Mouse (Mus musculus) ES-Bruce4 (cell line): ENCODE measurements around the gene 4930519G04Rik. TPM values are rescaled to one million over a fixed set of nuclear protein-coding genes. Genes with fewer than 3 reads are reported as not detected.
"Not testable (repeated sequence)": the region's sequence is repeated elsewhere in the genome, so short reads cannot be mapped to it uniquely, and the experiment has no call there.

Experiments used
- H3K27ac ChIP-seq: 2 replicates; pipeline ENCODE4 v1.5.1; 2012; ENCODE audit warnings: low read length, inconsistent platforms; ENCODE audit not compliant: insufficient read depth
- H3K27me3 ChIP-seq: 2 replicates; pipeline ENCODE4 v1.6.1; 2012; ENCODE audit warnings: mild to moderate bottlenecking, low read length, inconsistent platforms; ENCODE audit not compliant: control insufficient read depth, poor library complexity, insufficient read depth, severe bottlenecking
- H3K36me3 ChIP-seq: 2 replicates; pipeline ENCODE4 v1.6.1; 2012; ENCODE audit warnings: inconsistent platforms, mild to moderate bottlenecking, low read length, moderate library complexity; ENCODE audit not compliant: control insufficient read depth, poor library complexity, insufficient read depth, severe bottlenecking
- H3K4me1 ChIP-seq: one replicate; pipeline ENCODE4 v1.8.1; 2011; ENCODE audit warnings: low read length; ENCODE audit not compliant: control insufficient read depth, insufficient read depth
- H3K4me3 ChIP-seq: 2 replicates; pipeline ENCODE4 v1.5.1; 2011; ENCODE audit warnings: low read depth, mild to moderate bottlenecking, low read length
- H3K9ac ChIP-seq: 2 replicates; pipeline ENCODE4 v1.6.1; 2012; ENCODE audit warnings: low read depth, mild to moderate bottlenecking, inconsistent platforms; ENCODE audit not compliant: poor library complexity, severe bottlenecking
- H3K9me3 ChIP-seq: replicated peaks from 2 replicates; pipeline ENCODE4 v1.6.1; 2012; ENCODE audit warnings: mild to moderate bottlenecking, low read length, inconsistent platforms; ENCODE audit not compliant: control insufficient read depth, poor library complexity, insufficient read depth, severe bottlenecking
- CTCF ChIP-seq: IDR thresholded peaks from one replicate; pipeline ENCODE4 v1.8.1; 2011; ENCODE audit warnings: low read depth, low read length
- EP300 ChIP-seq: IDR thresholded peaks from 2 replicates; pipeline ENCODE4 v1.6.1; 2011; ENCODE audit warnings: low read depth, low read length; ENCODE audit not compliant: insufficient read depth
- POLR2A ChIP-seq: IDR thresholded peaks from one replicate; pipeline ENCODE4 v1.8.1; 2011; ENCODE audit warnings: low read length; ENCODE audit not compliant: insufficient read depth
- polyA plus RNA-seq: library from polyadenylated mRNA; stranded (reverse); fragments of >200 nt; gene quantifications from 2 replicates; pipeline ENCODE4 v1.2.4, GENCODE M21; 2011; ENCODE audit warnings: low read depth; ENCODE audit not compliant: missing spikeins, insufficient read depth, insufficient read length

4930519G04Rik gene
- polyA plus RNA-seq, 1 experiment, result not detected

GRCm38 (mm10) chr5:114827427-114827826 is 26.0 kb upstream of the 4930519G04Rik start:
- Histone ChIP-seq H3K4me1 (peaks cover 4% of the 10 kb centered on the region), H3K36me3 (no peaks in the 10 kb centered on the region; the same call in 1 of the 2 replicates), H3K9ac (no peak overlapping the region), H3K27ac (no peak overlapping the region), H3K4me3 (no peak overlapping the region), H3K27me3 (no peaks in the 10 kb centered on the region), H3K9me3 (peaks cover 1% of the 10 kb centered on the region)
- TF ChIP-seq CTCF, result no peak
- no peak for TF ChIP-seq POLR2A
- TF ChIP-seq EP300, result no peak

DNA sequence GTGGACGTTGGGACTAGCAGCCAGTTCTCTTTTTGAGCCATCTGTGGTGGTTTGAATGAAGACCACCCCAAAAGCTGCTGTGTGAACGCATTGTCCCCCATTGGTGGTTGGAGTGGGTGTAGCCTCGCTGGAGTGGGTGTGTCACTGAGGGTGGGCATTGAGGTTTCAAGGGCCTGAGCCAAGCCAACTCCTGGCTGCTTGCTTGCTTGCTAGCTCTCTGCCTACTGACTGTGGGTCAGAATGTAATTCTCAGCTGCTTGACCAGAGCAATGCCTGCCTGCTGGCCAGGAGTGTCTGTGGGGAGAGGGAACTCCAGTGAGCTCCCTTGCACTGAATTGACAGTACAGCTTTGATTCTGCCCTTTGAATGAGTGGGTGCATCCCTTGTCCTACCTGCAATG is 23.7 kb upstream of the 4930519G04Rik start:
- H3K9ac ChIP-seq, result no peak overlapping the region
- H3K4me1 ChIP-seq, result peaks cover 4% of the 10 kb centered on the region
- no peaks in the 10 kb centered on the region for H3K27me3 ChIP-seq
- H3K9me3 ChIP-seq, result no peaks in the 10 kb centered on the region
- H3K4me3 ChIP-seq, result no peak overlapping the region
- no peaks in the 10 kb centered on the region for H3K36me3 ChIP-seq
- H3K27ac ChIP-seq, result no peak overlapping the region
- TF ChIP-seq POLR2A (no peak), CTCF (peak; percentile 0)

DNA sequence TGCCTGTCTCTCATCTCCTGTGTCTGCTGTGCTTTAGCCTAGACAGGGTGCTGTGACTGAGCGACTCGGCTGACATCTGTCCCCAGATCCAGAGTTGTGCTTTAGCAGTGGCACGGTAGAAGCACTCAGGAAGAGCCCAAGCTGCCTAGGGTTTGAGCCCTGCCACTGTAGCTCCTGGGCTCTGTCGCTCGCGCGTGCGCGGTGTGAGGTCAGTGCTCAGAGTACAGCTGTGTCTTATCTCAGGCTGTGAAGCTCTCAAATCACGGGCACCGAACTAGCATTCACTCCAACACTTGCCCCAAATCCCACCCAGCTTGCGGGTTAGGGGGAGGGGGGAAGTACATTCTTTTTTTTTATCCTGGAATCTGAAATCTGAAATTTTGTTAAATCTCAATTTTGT is 16.6 kb upstream of the 4930519G04Rik start:
- Histone ChIP-seq H3K9ac (no peak overlapping the region), H3K36me3 (no peaks in the 10 kb centered on the region), H3K27me3 (no peaks in the 10 kb centered on the region), H3K4me1 (no peaks in the 10 kb centered on the region), H3K4me3 (no peak overlapping the region), H3K27ac (no peak overlapping the region), H3K9me3 (no peaks in the 10 kb centered on the region)
- TF ChIP-seq POLR2A, result no peak

- not testable (repeated sequence) for H3K9me3 ChIP-seq, H3K36me3 ChIP-seq
Measured at GRCm38 (mm10) chr5:114840481-114840880, 13.0 kb upstream of the 4930519G04Rik start.

DNA sequence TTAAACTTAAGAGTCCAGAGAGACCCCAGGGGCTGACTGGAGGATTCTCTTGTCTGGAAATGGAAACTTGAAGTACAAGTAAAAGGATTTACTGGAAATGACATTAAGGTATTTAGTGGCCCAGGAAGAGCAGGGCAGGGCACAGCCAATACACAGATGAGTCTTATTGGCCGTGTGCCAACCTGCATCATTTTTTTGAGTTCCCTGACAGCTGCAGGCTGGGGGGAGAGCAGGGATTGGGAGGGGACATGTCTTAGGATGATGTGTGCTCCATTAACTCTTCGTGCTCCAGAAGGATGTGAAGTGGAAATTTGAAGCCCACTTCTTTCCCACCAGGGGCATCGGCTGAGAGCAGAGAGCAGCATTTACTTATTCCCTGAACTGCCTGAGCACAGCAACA is 11.3 kb upstream of the 4930519G04Rik start:
- not testable (repeated sequence) for H3K36me3 ChIP-seq, H3K9ac ChIP-seq, H3K4me3 ChIP-seq, H3K9me3 ChIP-seq, H3K27ac ChIP-seq, H3K4me1 ChIP-seq, H3K27me3 ChIP-seq

More at GRCm38 (mm10) chr5:114840481-114840880, 13.0 kb upstream of the 4930519G04Rik start:
- not testable (repeated sequence) for H3K9ac ChIP-seq, H3K27ac ChIP-seq, H3K4me3 ChIP-seq, H3K27me3 ChIP-seq, H3K4me1 ChIP-seq

- H3K4me1 ChIP-seq, result peaks cover 2% of the 10 kb centered on the region
- no peaks in the 10 kb centered on the region for H3K27me3 ChIP-seq
- H3K9ac ChIP-seq, result no peak overlapping the region
- H3K27ac ChIP-seq, result no peak overlapping the region
- no peak for TF ChIP-seq EP300
- no peak for TF ChIP-seq POLR2A
- no peak for TF ChIP-seq CTCF
- no peaks in the 10 kb centered on the region for H3K36me3 ChIP-seq
- no peak overlapping the region for H3K4me3 ChIP-seq
- H3K9me3 ChIP-seq, result no peaks in the 10 kb centered on the region
Measured at GRCm38 (mm10) chr5:114842674-114843073, 10.8 kb upstream of the 4930519G04Rik start.

DNA sequence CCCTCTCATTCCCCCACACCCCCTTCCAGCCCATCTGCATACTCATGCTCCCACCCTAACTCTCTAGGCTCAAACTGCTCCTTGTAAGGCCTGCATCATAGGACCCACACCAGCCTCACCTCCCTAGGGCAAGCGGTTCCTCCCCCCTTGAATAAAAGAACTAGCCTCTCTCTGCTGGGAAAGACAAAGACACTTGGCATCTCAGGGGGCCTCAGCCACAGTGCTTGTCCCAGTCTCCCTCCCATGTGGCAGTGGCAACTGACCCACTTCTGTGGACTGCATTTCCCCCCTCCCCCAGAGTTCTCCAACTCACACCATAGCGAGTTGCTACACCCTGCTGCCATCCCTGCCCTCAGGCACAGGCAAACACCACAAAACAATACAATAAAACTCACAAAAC is 9.1 kb upstream of the 4930519G04Rik start:
- not testable (repeated sequence) for H3K27me3 ChIP-seq, H3K27ac ChIP-seq, H3K36me3 ChIP-seq, H3K4me3 ChIP-seq, H3K4me1 ChIP-seq, H3K9me3 ChIP-seq, H3K9ac ChIP-seq
